Mouse (Mus musculus) right cerebral cortex, postnatal 4 days (tissue): ENCODE results near the gene Ankrd60.

Experiments used
- DNase-seq: peaks from one replicate; pipeline ENCODE4 v3.0.0-alpha.2; 2022

Gene Ankrd60

GRCm38 (mm10) chr2:173577669-173578557 lies at the start of gene Ankrd60:
Ankrd60 (minus strand) TSS chr2:173578365.
- DNase-seq: peak; percentile 51

- DNase-seq: no peak
Observed at GRCm38 (mm10) chr2:173625786-173626185, 47.6 kb upstream of the Ankrd60 start.

- no peak for DNase-seq
Observed at GRCm38 (mm10) chr2:173624667-173625066, 46.5 kb upstream of the Ankrd60 start.

- DNase-seq: no peak
Observed at GRCm38 (mm10) chr2:173622173-173622601, 44.0 kb upstream of the Ankrd60 start.

- DNase-seq: no peak
Observed at GRCm38 (mm10) chr2:173620645-173621044, 42.5 kb upstream of the Ankrd60 start.

- no peak for DNase-seq
Observed at GRCm38 (mm10) chr2:173619132-173619531, 41.0 kb upstream of the Ankrd60 start.

- no peak for DNase-seq
Observed at GRCm38 (mm10) chr2:173616156-173616555, 38.0 kb upstream of the Ankrd60 start.

- no peak for DNase-seq
Observed at GRCm38 (mm10) chr2:173615378-173616081, 37.4 kb upstream of the Ankrd60 start.

GRCm38 (mm10) chr2:173608020-173608958 lies 30.1 kb upstream of the Ankrd60 start:
- DNase-seq: no peak

- DNase-seq: no peak
Observed at GRCm38 (mm10) chr2:173606415-173606804, 28.2 kb upstream of the Ankrd60 start.

- DNase-seq: no peak
Observed at GRCm38 (mm10) chr2:173605713-173606414, 27.7 kb upstream of the Ankrd60 start.

- no peak for DNase-seq
Observed at GRCm38 (mm10) chr2:173601861-173602260, 23.7 kb upstream of the Ankrd60 start.

- no peak for DNase-seq
Observed at GRCm38 (mm10) chr2:173595374-173595781, 17.2 kb upstream of the Ankrd60 start.

GRCm38 (mm10) chr2:173594313-173595063 lies 16.3 kb upstream of the Ankrd60 start:
- no peak for DNase-seq

GRCm38 (mm10) chr2:173593841-173594240 lies 15.7 kb upstream of the Ankrd60 start:
- no peak for DNase-seq

- no peak for DNase-seq
Observed at GRCm38 (mm10) chr2:173592781-173593180, 14.6 kb upstream of the Ankrd60 start.

GRCm38 (mm10) chr2:173587411-173587810 lies 9.2 kb upstream of the Ankrd60 start:
- DNase-seq: no peak

- DNase-seq: peak; percentile 75
Observed at GRCm38 (mm10) chr2:173586118-173586968, 8.2 kb upstream of the Ankrd60 start.

- DNase-seq: peak; percentile 72
Observed at GRCm38 (mm10) chr2:173585387-173586117, 7.4 kb upstream of the Ankrd60 start.

- DNase-seq: no peak
Observed at GRCm38 (mm10) chr2:173584361-173584760, 6.2 kb upstream of the Ankrd60 start.
